Mouse (Mus musculus): ENCODE measurements around the gene Paqr3. TPM values are rescaled to one million over a fixed set of nuclear protein-coding genes. Genes with fewer than 3 reads are reported as not detected.
A peak's percentile ranks its signal among the peaks of the same experiment; 100 is the strongest.

Gene Paqr3
- polyA plus RNA-seq, 1 experiment = 13.5 TPM

- DNase-seq (ENCODE audit: extremely low spot score in 1 of 2, low spot score in 1 of 2) = no peak
Observed at GRCm38 (mm10) chr5:97087030-97087630, 24.3 kb downstream of the Paqr3 start.

GRCm38 (mm10) chr5:97085071-97085470, 26.3 kb downstream of the Paqr3 start:
- no peak for DNase-seq (ENCODE audit: extremely low spot score in 1 of 2, low spot score in 1 of 2)

DNA sequence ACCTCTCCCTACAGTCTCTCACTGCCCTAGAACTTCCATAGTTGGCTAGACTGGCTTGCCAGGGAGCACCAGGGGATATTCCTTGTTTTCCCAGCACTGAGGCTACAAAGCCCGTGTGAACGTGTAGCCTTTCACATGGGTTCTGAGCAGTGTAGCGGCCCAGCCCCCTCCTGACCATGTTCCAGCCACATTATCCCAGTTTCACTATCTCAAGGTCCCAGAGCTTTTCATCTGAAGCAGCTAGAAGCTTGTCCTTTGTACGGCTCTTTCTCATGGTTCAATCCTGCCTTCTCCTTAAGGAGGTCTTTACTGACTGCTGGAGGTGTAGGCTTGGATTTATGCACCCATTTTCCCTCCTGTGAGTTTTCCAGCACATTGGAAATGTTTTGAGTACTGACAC, 26.9 kb downstream of the Paqr3 start:
- DNase-seq (ENCODE audit: extremely low spot score in 1 of 2, low spot score in 1 of 2) = no peak

DNA sequence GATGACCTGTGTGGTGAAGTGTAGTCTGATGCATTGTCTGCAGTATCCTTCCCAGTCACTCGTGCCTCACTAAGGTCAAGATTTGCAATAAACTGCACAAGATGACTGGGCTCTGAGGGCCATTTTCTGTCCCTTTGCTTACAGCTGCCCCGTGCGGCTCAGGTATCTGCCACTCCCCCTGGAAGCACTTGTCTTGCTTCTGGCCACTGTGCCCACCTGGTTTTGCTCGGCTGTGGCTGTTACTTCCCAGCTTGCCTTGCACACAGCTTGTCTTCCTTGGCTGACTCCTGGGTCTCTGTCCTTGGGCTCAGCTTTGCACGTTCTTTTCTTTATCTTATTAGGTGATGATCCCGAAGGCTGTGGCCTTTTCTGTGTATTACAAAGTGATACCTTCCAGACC, 27.7 kb downstream of the Paqr3 start:
- no peak for DNase-seq (ENCODE audit: extremely low spot score in 1 of 2, low spot score in 1 of 2)

GRCm38 (mm10) chr5:97081481-97081880, 29.9 kb downstream of the Paqr3 start:
- DNase-seq (ENCODE audit: extremely low spot score in 1 of 2, low spot score in 1 of 2) = peak; percentile 32 to 71

DNA sequence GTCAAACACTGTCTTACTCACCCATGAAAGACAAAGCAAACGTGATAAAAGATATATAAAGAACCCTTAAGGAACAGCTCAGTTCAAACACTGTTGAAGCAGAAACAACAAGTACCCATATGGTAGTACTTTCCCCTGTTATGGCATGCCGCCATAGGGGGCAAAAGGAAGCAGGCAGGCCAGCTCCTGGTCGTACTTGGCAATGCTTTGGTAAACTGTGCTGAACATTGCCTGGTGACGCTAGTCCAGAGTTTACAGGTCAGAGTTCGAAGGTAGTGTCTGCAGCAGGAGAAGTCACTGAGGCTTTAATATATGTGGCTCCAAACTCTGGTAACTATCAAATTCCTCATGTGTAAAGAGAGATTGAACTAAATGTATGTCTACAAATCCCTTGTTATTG, 32.8 kb downstream of the Paqr3 start:
- DNase-seq (ENCODE audit: extremely low spot score in 1 of 2, low spot score in 1 of 2) = no peak

- DNase-seq (ENCODE audit: extremely low spot score in 1 of 2, low spot score in 1 of 2) = no peak
Observed at GRCm38 (mm10) chr5:97077676-97078075, 33.7 kb downstream of the Paqr3 start.

- no peak for DNase-seq (ENCODE audit: extremely low spot score in 1 of 2, low spot score in 1 of 2)
Observed at GRCm38 (mm10) chr5:97076167-97076566, 35.2 kb downstream of the Paqr3 start.

GRCm38 (mm10) chr5:97075476-97076151, 35.8 kb downstream of the Paqr3 start:
- no peak for DNase-seq (ENCODE audit: extremely low spot score in 1 of 2, low spot score in 1 of 2)

GRCm38 (mm10) chr5:97065746-97066145, 45.6 kb downstream of the Paqr3 start:
- no peak for DNase-seq (ENCODE audit: extremely low spot score in 1 of 2, low spot score in 1 of 2)

GRCm38 (mm10) chr5:97062041-97062440, 49.4 kb downstream of the Paqr3 start:
- no peak for DNase-seq (ENCODE audit: extremely low spot score in 1 of 2, low spot score in 1 of 2)

DNA sequence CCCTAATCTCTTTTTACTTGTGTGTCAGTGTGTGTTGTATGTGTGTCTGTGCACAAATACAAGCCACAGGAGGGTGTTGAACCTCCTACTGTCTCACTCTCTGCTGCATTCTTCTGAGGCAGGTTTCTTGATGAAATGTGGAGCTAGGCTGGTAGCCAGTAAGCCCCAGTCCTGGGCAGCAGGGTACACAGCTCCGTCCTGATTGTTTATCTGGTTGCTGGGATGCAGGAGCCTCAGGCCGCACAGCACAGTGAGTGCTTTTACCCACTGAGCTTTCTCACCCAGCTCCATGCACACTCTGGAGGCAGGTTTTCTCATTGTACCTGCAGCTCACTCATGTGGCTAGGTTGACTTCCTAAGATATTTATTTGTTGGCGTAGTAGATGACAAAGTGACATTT, 50.5 kb downstream of the Paqr3 start:
- no peak for DNase-seq (ENCODE audit: extremely low spot score in 1 of 2, low spot score in 1 of 2)

GRCm38 (mm10) chr5:97056791-97057450, 54.5 kb downstream of the Paqr3 start:
- DNase-seq (ENCODE audit: extremely low spot score in 1 of 2, low spot score in 1 of 2) = no peak

DNA sequence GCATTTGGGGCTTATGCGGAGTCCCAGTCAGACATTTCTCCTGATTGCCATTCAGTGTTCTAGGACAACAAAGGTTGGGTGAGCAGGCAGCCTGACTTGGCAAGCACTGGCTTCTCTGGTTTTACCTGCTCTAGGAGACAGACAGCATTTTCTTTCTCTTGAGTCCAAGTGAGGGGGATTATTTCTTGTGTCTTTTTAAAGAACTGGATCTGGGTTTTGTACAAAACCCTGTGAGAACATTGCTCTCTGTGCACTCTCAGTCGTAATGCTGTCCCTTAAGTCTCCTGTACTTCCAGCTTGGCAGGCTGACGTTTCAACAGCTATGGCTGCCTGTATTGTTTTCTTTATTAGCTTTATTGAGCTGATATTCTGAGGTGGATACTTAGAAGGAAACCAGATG, 55.0 kb downstream of the Paqr3 start:
- DNase-seq (ENCODE audit: extremely low spot score in 1 of 2, low spot score in 1 of 2) = no peak

DNA sequence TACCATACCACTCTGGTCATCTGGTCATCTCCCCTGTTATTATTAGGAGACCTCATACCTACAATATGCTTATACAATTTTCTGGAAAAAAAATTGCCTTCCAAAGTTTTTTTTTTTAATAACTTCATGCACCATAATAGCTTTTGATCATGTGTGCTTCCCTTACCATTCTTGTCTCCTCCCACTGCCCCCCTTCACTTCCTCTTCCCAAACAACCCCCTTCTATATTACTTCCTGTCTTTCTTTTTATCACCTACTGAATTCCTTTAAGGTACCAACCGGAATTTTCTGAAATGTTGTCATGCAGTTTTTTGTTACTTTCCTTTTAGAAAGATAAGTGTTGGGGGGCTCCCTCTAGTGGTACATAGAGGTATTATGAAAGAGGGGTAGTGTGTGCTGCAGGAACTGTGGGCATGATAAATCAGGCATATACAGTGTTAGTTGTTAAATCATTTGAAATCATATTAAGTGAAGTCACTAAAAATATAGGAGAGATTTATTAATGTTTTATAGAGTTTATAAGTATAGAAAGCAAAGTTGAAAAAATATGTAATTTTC, 55.8 kb downstream of the Paqr3 start:
- peak in 1 of 2 experiments; percentile 90 for DNase-seq (ENCODE audit: extremely low spot score in 1 of 2, low spot score in 1 of 2)

DNA sequence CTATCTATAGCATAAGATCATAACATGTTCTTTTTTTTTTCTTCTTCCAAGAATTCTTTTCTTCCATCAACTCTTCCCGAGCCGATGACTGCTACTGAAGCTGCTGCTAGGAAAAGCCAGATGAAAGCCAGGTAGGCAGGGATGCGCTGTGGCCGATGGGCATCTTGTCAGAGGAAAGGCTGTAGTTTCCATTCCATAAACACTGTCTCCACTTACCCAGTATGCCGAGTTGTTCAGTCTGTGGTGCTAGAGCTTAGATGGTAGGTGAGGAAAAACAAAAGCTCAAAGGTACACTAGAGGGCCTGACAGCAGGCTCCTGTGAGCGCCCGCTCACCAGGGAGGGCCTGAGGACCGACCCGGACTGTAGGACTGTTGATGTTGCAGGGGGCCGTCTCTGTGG, 56.6 kb downstream of the Paqr3 start:
- no peak for DNase-seq (ENCODE audit: extremely low spot score in 1 of 2, low spot score in 1 of 2)

DNA sequence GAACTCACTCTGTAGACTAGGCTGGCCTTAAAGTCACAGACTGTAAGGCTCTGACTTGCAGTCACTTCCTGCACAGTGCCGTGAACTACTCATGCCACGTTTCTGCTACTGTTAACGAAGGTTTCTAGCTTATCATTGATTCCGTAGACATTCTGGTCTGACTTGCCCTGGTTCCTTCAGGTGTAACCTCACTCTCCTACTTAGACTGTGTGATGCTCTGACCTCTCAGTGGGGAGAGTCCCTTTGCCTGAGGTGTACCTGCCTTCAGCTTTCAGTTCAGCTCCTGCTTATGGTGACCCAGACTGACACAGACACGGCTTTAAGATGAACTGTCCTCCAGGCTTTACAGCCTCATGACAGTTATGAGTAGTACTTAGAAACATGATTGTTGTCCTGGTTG, 57.2 kb downstream of the Paqr3 start:
- no peak for DNase-seq (ENCODE audit: extremely low spot score in 1 of 2, low spot score in 1 of 2)

- DNase-seq (ENCODE audit: extremely low spot score in 1 of 2, low spot score in 1 of 2) = no peak
Observed at GRCm38 (mm10) chr5:97048905-97049304, 62.5 kb downstream of the Paqr3 start.

- DNase-seq (ENCODE audit: extremely low spot score in 1 of 2, low spot score in 1 of 2) = no peak
Observed at GRCm38 (mm10) chr5:97046680-97047079, 64.7 kb downstream of the Paqr3 start.

- DNase-seq (ENCODE audit: extremely low spot score in 1 of 2, low spot score in 1 of 2) = no peak
Observed at GRCm38 (mm10) chr5:97045260-97045659, 66.1 kb downstream of the Paqr3 start.
